Mouse (Mus musculus) small intestine, adult 2 months (tissue): ENCODE results near the gene Optc.

Experiments used
- CTCF ChIP-seq: fragments of 200-500 bp; IDR thresholded peaks from 2 replicates; pipeline ENCODE4 v1.5.1; 2012; ENCODE audit warnings: low read depth, mild to moderate bottlenecking, control low read depth, inconsistent platforms, low read length, moderate library complexity, mixed read lengths; ENCODE audit not compliant: insufficient replicate concordance, insufficient read length; ENCODE audit errors: extremely low read depth
- POLR2A ChIP-seq: fragments of 200-500 bp; IDR thresholded peaks from 2 replicates; pipeline ENCODE4 v1.6.1; 2012; ENCODE audit warnings: low read depth, mild to moderate bottlenecking, control low read depth, inconsistent platforms, low read length, moderate library complexity

GRCm38 (mm10) chr1:133929980-133930379 lies 22.2 kb upstream of the Optc start:
- TF ChIP-seq CTCF (no peak), POLR2A (no peak)
